ENCODE assay signal across 30 mouse cellular contexts in the genomic region with DNA sequence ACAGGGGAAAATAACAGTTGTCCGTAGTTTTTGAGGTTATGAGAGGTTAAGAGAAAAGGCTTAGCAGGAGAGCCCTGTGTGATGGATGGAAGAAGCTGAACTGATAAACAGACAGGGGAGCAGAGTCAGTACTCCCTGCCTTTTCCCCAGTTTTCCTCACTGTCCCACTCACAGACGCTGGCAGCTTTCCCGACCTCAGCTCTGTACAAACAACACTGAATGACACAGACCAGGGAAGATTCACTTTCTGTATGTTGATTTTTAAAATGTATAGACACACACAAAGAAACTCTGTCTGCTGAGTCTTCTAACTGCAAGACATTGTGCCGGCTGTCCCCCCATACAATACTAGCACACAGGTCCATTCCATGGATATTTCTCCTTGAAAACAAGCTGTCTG.
"Had no signal": no experiment of that assay in that cellular context is flagged by ENCODE, and none has a peak within 500 bp of the region (broad histone marks: within the 10 kb centered on the region; RNA-seq: fewer than 3 reads in every experiment).

No protein-coding gene starts in this region.

- DNase-seq: left cerebral cortex, postnatal 4 days; liver; liver, embryonic 13.5 days; liver, postnatal 0 days; lung, adult 18-20 months; lung, postnatal 10 days; lung, postnatal 14 days; lung, postnatal 36 days; lung, postnatal 4 days; midbrain, embryonic 14.5 days had no signal

- ATAC-seq: liver, embryonic 12.5 days; liver, postnatal 0 days; lung, postnatal 0 days; midbrain, embryonic 13.5 days; midbrain, embryonic 15.5 days had no signal

- H3K4me3 ChIP-seq: left cerebral cortex, adult 2 months; limb, embryonic 10.5 days; limb, embryonic 12.5 days; limb, embryonic 13.5 days; limb, embryonic 15.5 days; liver, embryonic 12.5 days; liver, embryonic 13.5 days; liver, embryonic 15.5 days; lung, embryonic 15.5 days; megakaryocyte, embryonic 14.5 days; midbrain, embryonic 10.5 days; midbrain, embryonic 12.5 days; midbrain, embryonic 13.5 days; midbrain, embryonic 15.5 days; myocyte; neural tube, embryonic 12.5 days; neural tube, embryonic 13.5 days had no signal

- H3K4me2 ChIP-seq: limb, embryonic 12.5 days; limb, embryonic 13.5 days; limb, embryonic 15.5 days; liver, embryonic 11.5 days; liver, embryonic 12.5 days; liver, embryonic 13.5 days; liver, embryonic 15.5 days; lung, embryonic 15.5 days; midbrain, embryonic 12.5 days; midbrain, embryonic 13.5 days; midbrain, embryonic 15.5 days; neural tube, embryonic 12.5 days; neural tube, embryonic 13.5 days had no signal

- H3K4me1 ChIP-seq: limb, embryonic 12.5 days; limb, embryonic 13.5 days; limb, embryonic 15.5 days; liver, embryonic 12.5 days; liver, embryonic 13.5 days; liver, embryonic 15.5 days; lung, embryonic 15.5 days; midbrain, embryonic 10.5 days; midbrain, embryonic 12.5 days; midbrain, embryonic 13.5 days; midbrain, embryonic 15.5 days; neural tube, embryonic 12.5 days; neural tube, embryonic 13.5 days had no signal

- H3K27me3 ChIP-seq: limb, embryonic 12.5 days; limb, embryonic 15.5 days; liver, embryonic 12.5 days; liver, embryonic 13.5 days; liver, embryonic 15.5 days; lung, embryonic 15.5 days; megakaryocyte, embryonic 14.5 days; midbrain, embryonic 12.5 days; midbrain, embryonic 15.5 days; neural tube, embryonic 12.5 days; neural tube, embryonic 13.5 days had no signal

- H3K9ac ChIP-seq: limb, embryonic 12.5 days; limb, embryonic 13.5 days; limb, embryonic 15.5 days; liver, embryonic 12.5 days; liver, embryonic 13.5 days; liver, embryonic 14.5 days; liver, embryonic 15.5 days; liver, postnatal 0 days; lung, embryonic 15.5 days; midbrain, embryonic 12.5 days; midbrain, embryonic 13.5 days; midbrain, embryonic 15.5 days; neural tube, embryonic 12.5 days; neural tube, embryonic 13.5 days had no signal

- H3K36me3 ChIP-seq: limb, embryonic 10.5 days; limb, embryonic 12.5 days; limb, embryonic 13.5 days; limb, embryonic 15.5 days; liver, embryonic 12.5 days; liver, embryonic 13.5 days; liver, embryonic 15.5 days; lung, embryonic 15.5 days; midbrain, embryonic 10.5 days; midbrain, embryonic 12.5 days; midbrain, embryonic 13.5 days; midbrain, embryonic 15.5 days; neural tube, embryonic 12.5 days; neural tube, embryonic 13.5 days had no signal

- H3K9me3 ChIP-seq: limb, embryonic 10.5 days; limb, embryonic 12.5 days; limb, embryonic 13.5 days; limb, embryonic 15.5 days; liver, embryonic 12.5 days; liver, embryonic 13.5 days; liver, embryonic 15.5 days; lung, embryonic 15.5 days; megakaryocyte, embryonic 14.5 days; midbrain, embryonic 10.5 days; midbrain, embryonic 12.5 days; midbrain, embryonic 13.5 days; midbrain, embryonic 15.5 days; neural tube, embryonic 12.5 days; neural tube, embryonic 13.5 days had no signal

- H3K27ac ChIP-seq: left cerebral cortex, adult 2 months; limb, embryonic 10.5 days; limb, embryonic 12.5 days; limb, embryonic 13.5 days; limb, embryonic 15.5 days; liver, embryonic 12.5 days; liver, embryonic 13.5 days; liver, embryonic 14.5 days; liver, embryonic 15.5 days; lung, embryonic 15.5 days; macrophage; midbrain, embryonic 10.5 days; midbrain, embryonic 12.5 days; midbrain, embryonic 13.5 days; midbrain, embryonic 15.5 days; neural tube, embryonic 12.5 days; neural tube, embryonic 13.5 days had no signal
